Mouse (Mus musculus) frontal cortex, postnatal 14 days (tissue): ENCODE results near the gene Gm14214.

ENCODE experiments used
- DNase-seq, 2 experiments: peaks; one replicate each; pipeline ENCODE4 v3.0.0; 2022; ENCODE audit warnings: low spot score in 2 of 2

Gm14214 gene

GRCm38 (mm10) chr2:154731916-154732315, 37.9 kb downstream of the Gm14214 start:
- DNase-seq: no peak

GRCm38 (mm10) chr2:154730841-154731240, 39.0 kb downstream of the Gm14214 start:
- DNase-seq: no peak

DNA sequence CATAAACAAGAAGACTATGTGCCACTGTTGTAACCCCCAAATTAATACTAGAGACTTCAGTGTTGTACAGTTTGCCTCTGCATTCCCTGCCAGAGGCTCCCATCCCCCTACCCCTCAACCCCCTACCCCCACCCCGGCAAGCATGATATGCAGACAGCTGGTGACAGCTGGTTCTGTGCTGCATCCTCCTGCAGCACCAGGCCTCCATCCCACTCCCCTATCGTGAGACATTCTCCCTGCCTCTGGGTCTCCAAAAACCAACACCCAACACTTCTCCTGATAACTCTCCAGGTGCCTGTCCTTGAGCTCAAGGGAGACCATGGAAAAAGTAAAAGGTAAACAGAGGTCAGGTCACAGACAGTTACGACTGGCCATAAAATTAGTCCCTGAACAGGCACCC, 40.1 kb downstream of the Gm14214 start:
- DNase-seq: no peak

DNA sequence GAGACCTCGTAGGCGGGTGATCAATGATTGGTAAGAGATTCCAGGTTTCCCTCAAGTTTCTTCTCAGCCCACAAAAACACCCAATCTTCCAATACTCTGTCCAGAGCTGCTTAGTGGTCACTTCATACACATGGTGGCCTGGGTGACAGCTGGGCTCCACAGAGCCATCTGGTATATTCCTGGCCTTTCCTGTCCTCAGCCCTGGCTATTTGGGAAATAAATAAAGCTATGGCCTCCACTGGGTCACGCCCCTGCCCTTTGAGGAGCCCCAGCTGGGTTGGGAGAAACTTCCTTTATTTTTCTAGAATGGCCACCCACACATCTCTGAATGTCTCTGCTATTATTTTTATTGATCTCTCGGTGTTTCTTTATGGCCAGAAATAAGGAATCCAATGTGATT, 46.4 kb downstream of the Gm14214 start:
- DNase-seq: no peak

DNA sequence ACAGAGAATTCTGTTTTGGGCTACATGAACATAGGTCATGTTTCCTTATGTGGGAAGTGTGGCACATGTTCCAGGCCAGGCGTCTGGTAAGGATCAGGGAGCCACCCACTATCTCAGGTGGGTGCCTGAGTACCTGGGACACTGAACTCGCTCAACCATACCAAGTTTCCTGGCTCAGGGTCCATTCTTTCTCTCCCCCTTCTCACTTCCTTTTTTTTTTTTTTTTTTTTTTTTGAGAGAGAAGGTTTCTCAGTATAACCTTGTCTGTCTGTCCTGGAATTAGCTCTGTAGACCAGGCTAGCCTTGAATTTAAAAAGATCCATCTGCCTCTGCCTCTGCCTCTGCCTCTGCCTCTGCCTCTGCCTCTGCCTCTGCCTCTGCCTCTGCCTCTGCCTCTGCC, 49.5 kb downstream of the Gm14214 start:
- no peak for DNase-seq
